Comparison of ENCODE assay signal across 8 mouse cellular contexts in the genomic region with DNA sequence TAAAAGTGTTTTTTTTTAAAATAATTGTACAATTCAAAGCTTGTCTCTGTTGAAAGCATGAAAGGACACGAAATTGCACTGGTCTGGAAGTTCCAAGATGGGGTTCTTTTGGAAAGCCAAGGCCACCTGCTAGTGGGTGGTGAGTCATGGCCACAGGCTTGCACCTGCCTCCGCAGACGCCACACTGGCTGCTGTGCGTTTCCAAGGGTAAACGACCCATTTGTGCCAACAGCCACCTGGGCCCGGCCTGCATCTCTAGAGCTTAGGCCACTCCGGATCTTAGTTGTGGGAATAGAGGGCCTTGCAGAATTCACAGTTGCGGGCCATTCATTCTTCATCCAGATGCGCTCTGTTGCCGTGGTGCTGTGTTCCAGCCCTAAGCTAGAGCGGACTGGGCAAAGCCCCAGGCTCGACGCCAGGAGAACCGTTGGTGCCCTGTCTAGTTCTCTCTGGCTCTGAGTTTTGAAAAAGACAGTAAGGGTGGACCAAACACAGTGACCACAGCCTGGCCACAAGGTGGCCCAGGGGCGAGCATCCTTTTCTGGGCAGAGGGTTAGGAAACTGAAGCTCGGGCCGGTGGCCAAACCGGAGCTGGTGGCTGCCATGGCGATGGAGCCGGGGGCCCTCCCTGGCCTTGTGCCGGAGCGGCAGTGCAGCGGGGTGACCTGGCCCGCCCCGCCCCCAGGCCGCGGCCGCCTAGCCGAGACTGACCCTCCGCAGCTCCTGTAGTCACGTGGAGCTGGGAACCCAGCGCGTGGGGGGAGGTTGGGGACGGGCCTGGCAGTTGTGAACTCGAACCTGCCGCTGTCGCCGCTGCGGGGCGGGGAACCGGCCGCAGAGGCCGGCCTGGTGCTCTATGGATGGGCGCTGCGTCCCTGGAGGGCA. TPM values are rescaled to one million over a fixed set of nuclear protein-coding genes. Genes with fewer than 3 reads are reported as not detected.
DNase-seq lines count a peak whose midpoint lies in the region; ATAC-seq and TF ChIP-seq lines count a peak whose summit lies in the region.

A gene (plus strand): TSS at position 726 of the 885 bp plus-strand sequence.
A gene (plus strand): TSS at position 784 of the 885 bp plus-strand sequence.

- TF ChIP-seq EP300 in heart, adult 2 months (IDR thresholded peaks at IDR 0.05; ENCODE audit: insufficient read depth, low read depth, low read length) = no peak

- peak; percentile 98 for DNase-seq in adrenal gland, postnatal 14 days
- peak; percentile 91 for DNase-seq in embryonic facial prominence, embryonic 11.5 days (ENCODE audit: low spot score)
- DNase-seq in heart, adult 2 months = peak; percentile 95 to 98
- peak; percentile 98 for DNase-seq in kidney, adult 2 months
- DNase-seq in limb, embryonic 11.5 days (ENCODE audit: low spot score) = peak; percentile 94
- peak; percentile 89 for DNase-seq in right cerebral cortex, postnatal 4 days
- DNase-seq in yolk sac, embryonic 10.5 days (ENCODE audit: low spot score) = peak; percentile 89

- ATAC-seq in embryonic facial prominence, embryonic 11.5 days (replicated peaks; ENCODE audit: insufficient number of reproducible peaks, low FRiP score, low TSS enrichment, low read depth) = peak; percentile 89
- peak; percentile 91 for ATAC-seq in limb, embryonic 11.5 days (ENCODE audit: insufficient number of reproducible peaks, low FRiP score, low TSS enrichment, low read depth)
- peak; percentile 93 for ATAC-seq in midbrain, embryonic 12.5 days (ENCODE audit: low FRiP score, low read depth)

- H3K4me3 ChIP-seq in embryonic facial prominence, embryonic 11.5 days (ENCODE audit: low read depth, low read length) = peak within 1 kb of the TSS; percentile 84
- peak within 1 kb of the TSS; percentile 96 for H3K4me3 ChIP-seq in heart, adult 2 months
- peak within 1 kb of the TSS; percentile 97 for H3K4me3 ChIP-seq in kidney, adult 2 months (ENCODE audit: insufficient read depth, low read depth, low read length)
- peak within 1 kb of the TSS; percentile 86 for H3K4me3 ChIP-seq in limb, embryonic 11.5 days (ENCODE audit: low read depth, low read length)
- H3K4me3 ChIP-seq in midbrain, embryonic 12.5 days = peak within 1 kb of the TSS; percentile 85

- WGBS in embryonic facial prominence, embryonic 11.5 days = 7% methylated on average over 42 of the region's 45 CpGs
- 8% methylated on average over 45 of the region's 45 CpGs for WGBS in heart, adult 2 months
- 7% methylated on average over 45 of the region's 45 CpGs for WGBS in kidney, adult 2 months
- 6% methylated on average over 42 of the region's 45 CpGs for WGBS in limb, embryonic 11.5 days
- WGBS in midbrain, embryonic 12.5 days = 3% methylated on average over 44 of the region's 45 CpGs

- peak; percentile 62 for TF ChIP-seq POLR2A in heart, adult 2 months (IDR thresholded peaks at IDR 0.05; ENCODE audit: insufficient read depth, low read depth, low read length)
- peak; percentile 55 for TF ChIP-seq POLR2A in kidney, adult 2 months (IDR thresholded peaks at IDR 0.05; ENCODE audit: low read depth, low read length)

- H3K4me2 ChIP-seq in embryonic facial prominence, embryonic 11.5 days (ENCODE audit: low read depth, low read length) = peak within 1 kb of the TSS; percentile 78
- peak within 1 kb of the TSS; percentile 76 for H3K4me2 ChIP-seq in limb, embryonic 11.5 days (ENCODE audit: low read depth, severe bottlenecking)
- H3K4me2 ChIP-seq in midbrain, embryonic 12.5 days (replicated peaks) = peak within 1 kb of the TSS; percentile 82

- TF ChIP-seq CTCF in heart, adult 2 months (IDR thresholded peaks at IDR 0.05) = peak; percentile 83
- TF ChIP-seq CTCF in kidney, adult 2 months (conservative IDR thresholded peaks at IDR 0.05; ENCODE audit: insufficient read depth, insufficient read length, low read depth, low read length) = peak; percentile 49

- H3K9ac ChIP-seq in embryonic facial prominence, embryonic 11.5 days (replicated peaks; ENCODE audit: low read length) = peak within 1 kb of the TSS; percentile 88
- H3K9ac ChIP-seq in heart, adult 2 months (ENCODE audit: low read depth, low read length) = peak within 1 kb of the TSS; percentile 90
- H3K9ac ChIP-seq in limb, embryonic 11.5 days (ENCODE audit: low read length) = peak within 1 kb of the TSS; percentile 91
- H3K9ac ChIP-seq in midbrain, embryonic 12.5 days (replicated peaks) = peak within 1 kb of the TSS; percentile 88

- peaks cover 2% of the 10 kb centered on the region; the same call in 1 of the 2 replicates for H3K4me1 ChIP-seq in embryonic facial prominence, embryonic 11.5 days (ENCODE audit: control insufficient read depth, insufficient read depth, low read length)
- peaks cover 2% of the 10 kb centered on the region; the same call in 1 of the 2 replicates for H3K4me1 ChIP-seq in heart, adult 2 months (ENCODE audit: control insufficient read depth, insufficient read depth, low read length)
- peaks cover 16% of the 10 kb centered on the region for H3K4me1 ChIP-seq in kidney, adult 2 months (ENCODE audit: control insufficient read depth, insufficient read depth, low read length)
- peaks cover 12% of the 10 kb centered on the region for H3K4me1 ChIP-seq in limb, embryonic 11.5 days (ENCODE audit: control insufficient read depth, insufficient read depth, low read length)
- H3K4me1 ChIP-seq in midbrain, embryonic 12.5 days = peaks cover 17% of the 10 kb centered on the region

- H3K36me3 ChIP-seq in embryonic facial prominence, embryonic 11.5 days (replicated peaks; ENCODE audit: control insufficient read depth, insufficient read depth, low read depth, low read length) = peaks cover 21% of the 10 kb centered on the region
- no peaks in the 10 kb centered on the region for H3K36me3 ChIP-seq in heart, adult 2 months (ENCODE audit: control insufficient read depth, insufficient read depth, low read length)
- H3K36me3 ChIP-seq in kidney, adult 2 months (ENCODE audit: control insufficient read depth, insufficient read depth, low read length) = peaks cover 2% of the 10 kb centered on the region
- peaks cover 25% of the 10 kb centered on the region for H3K36me3 ChIP-seq in limb, embryonic 11.5 days (ENCODE audit: control insufficient read depth, insufficient read depth, low read length)
- peaks cover 29% of the 10 kb centered on the region for H3K36me3 ChIP-seq in midbrain, embryonic 12.5 days

- peak within 1 kb of the TSS; percentile 78 for H3K27ac ChIP-seq in embryonic facial prominence, embryonic 11.5 days (replicated peaks; ENCODE audit: low read depth, low read length)
- H3K27ac ChIP-seq in heart, adult 2 months = peak within 1 kb of the TSS; percentile 94
- peak within 1 kb of the TSS; percentile 97 for H3K27ac ChIP-seq in kidney, adult 2 months (ENCODE audit: insufficient read depth, low read depth, low read length)
- H3K27ac ChIP-seq in limb, embryonic 11.5 days (replicated peaks; ENCODE audit: low read depth, low read length) = peak within 1 kb of the TSS; percentile 82
- H3K27ac ChIP-seq in midbrain, embryonic 12.5 days (replicated peaks) = peak within 1 kb of the TSS; percentile 91

- H3K9me3 ChIP-seq in embryonic facial prominence, embryonic 11.5 days (replicated peaks; ENCODE audit: control insufficient read depth, low read length) = peaks cover 14% of the 10 kb centered on the region
- H3K9me3 ChIP-seq in limb, embryonic 11.5 days (ENCODE audit: control insufficient read depth, low read length) = peaks cover 20% of the 10 kb centered on the region
- peaks cover 16% of the 10 kb centered on the region for H3K9me3 ChIP-seq in midbrain, embryonic 12.5 days

- peaks cover 4% of the 10 kb centered on the region; the same call in 1 of the 2 replicates for H3K79me2 ChIP-seq in heart, adult 2 months (replicated peaks; ENCODE audit: control insufficient read depth, insufficient read depth, low read length)

- no peaks in the 10 kb centered on the region for H3K27me3 ChIP-seq in embryonic facial prominence, embryonic 11.5 days (ENCODE audit: control insufficient read depth, insufficient read depth, low read length)
- H3K27me3 ChIP-seq in heart, adult 2 months (ENCODE audit: control insufficient read depth, insufficient read depth, low read length) = no peaks in the 10 kb centered on the region
- H3K27me3 ChIP-seq in kidney, adult 2 months (replicated peaks; ENCODE audit: control insufficient read depth, insufficient read depth, low read length) = no peaks in the 10 kb centered on the region
- no peaks in the 10 kb centered on the region for H3K27me3 ChIP-seq in limb, embryonic 11.5 days (ENCODE audit: control insufficient read depth, insufficient read depth, low read length)
- H3K27me3 ChIP-seq in midbrain, embryonic 12.5 days = no peaks in the 10 kb centered on the region

- intact Hi-C loops in heart, adult 2 months (cut with DNase I) = no loop called here

RNA-seq across cellular contexts. Expression of the first gene that starts in this region (rescaled TPM):
- total RNA-seq in adrenal gland, postnatal 14 days (2021) = 42.8 TPM in 2 replicates
- 33.5 and 34.2 TPM in 2 replicates for polyA plus RNA-seq in embryonic facial prominence, embryonic 11.5 days (2014; fragmentation: Nextera tagmentation; extraction: Ambion mirVana)
- total RNA-seq in heart, adult 2 months (2021) = 10 to 100 TPM; 30.0 to 33.2 TPM
- polyA plus RNA-seq in heart, adult 2 months (2012; rRNA removed) = 27.7 and 33.1 TPM in 2 replicates
- polyA plus RNA-seq in kidney, adult 2 months (2012; rRNA removed) = 49.2 and 73.1 TPM in 2 replicates
- 42.8 and 46.1 TPM in 2 replicates for polyA plus RNA-seq in limb, embryonic 11.5 days (2014; fragmentation: Nextera tagmentation; extraction: Ambion mirVana)
- polyA plus RNA-seq in midbrain, embryonic 12.5 days (2016; fragmentation: Nextera tagmentation; extraction: Ambion mirVana) = 50.1 and 54.1 TPM in 2 replicates

RNA-seq across cellular contexts. Expression of the second gene that starts in this region (rescaled TPM):
- not detected in 2 replicates for total RNA-seq in adrenal gland, postnatal 14 days (2021)
- polyA plus RNA-seq in embryonic facial prominence, embryonic 11.5 days (2014; fragmentation: Nextera tagmentation; extraction: Ambion mirVana) = not detected in 2 replicates
- not detected for total RNA-seq in heart, adult 2 months (2021)
- polyA plus RNA-seq in heart, adult 2 months (2012; rRNA removed) = not detected in 2 replicates
- polyA plus RNA-seq in kidney, adult 2 months (2012; rRNA removed) = 0.42 and 0.49 TPM in 2 replicates
- polyA plus RNA-seq in limb, embryonic 11.5 days (2014; fragmentation: Nextera tagmentation; extraction: Ambion mirVana) = not detected in 2 replicates
- 0.65 TPM in 1 of 2 replicates, not detected in the other for polyA plus RNA-seq in midbrain, embryonic 12.5 days (2016; fragmentation: Nextera tagmentation; extraction: Ambion mirVana)

Comparison
In these comparisons a context has a peak if more than half of its experiments do, and no peak if none do; other contexts are left out.
1. Peak in every context shown above with its lines: DNase-seq, ATAC-seq, H3K4me3 ChIP-seq and H3K27ac ChIP-seq.